Mouse (Mus musculus) common myeloid progenitor, adult 5-6 weeks (primary cell): ENCODE data around the gene Kcnk7. TPM values are rescaled to one million over a fixed set of nuclear protein-coding genes. Genes with fewer than 3 reads are reported as not detected.

ENCODE experiments used
- ATAC-seq: replicated peaks from 2 replicates; pipeline ENCODE4 v1.8.0; 2016; ENCODE audit warnings: low read depth, mild to moderate bottlenecking, moderate TSS enrichment, inconsistent platforms; ENCODE audit not compliant: poor library complexity, severe bottlenecking
- total RNA-seq: library from RNA; stranded (forward); fragments of 200-1000, 187-1606 nt; gene quantifications from 2 replicates; pipeline ENCODE4 v1.2.3, GENCODE M21; 2017

Kcnk7 gene
- total RNA-seq, 1 experiment from 2014 or later = not detected

DNA sequence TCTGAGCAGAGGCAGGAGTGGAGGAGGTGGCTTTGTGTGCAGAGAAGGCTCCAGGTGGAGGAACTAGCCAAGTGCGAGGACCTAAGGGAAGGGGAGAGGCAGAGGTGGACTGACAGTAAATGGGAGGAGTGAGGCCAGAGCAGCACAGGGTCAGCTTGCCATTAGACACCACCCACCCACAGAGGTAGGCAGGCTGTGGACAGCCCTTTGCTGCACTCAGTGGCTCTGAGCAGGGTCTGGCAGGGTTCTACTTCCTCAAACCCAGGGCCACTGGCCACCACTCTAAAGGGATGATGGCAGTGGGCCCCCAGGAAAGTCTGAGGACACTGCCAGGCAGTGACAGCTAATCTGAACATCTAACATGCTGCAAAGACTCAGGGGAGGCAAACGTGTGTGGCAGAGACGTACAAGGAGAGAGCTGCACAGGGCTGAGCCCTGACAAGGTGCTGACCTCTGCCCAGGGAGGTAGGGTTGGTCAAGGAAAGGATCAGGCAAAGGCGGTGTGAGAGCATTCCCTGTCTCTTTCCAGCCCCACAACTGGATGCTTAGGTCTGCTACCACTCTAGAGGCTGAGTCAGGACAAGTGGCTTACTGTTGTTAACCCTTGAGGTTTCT, 19.9 kb downstream of the Kcnk7 start:
- ATAC-seq = no peak

DNA sequence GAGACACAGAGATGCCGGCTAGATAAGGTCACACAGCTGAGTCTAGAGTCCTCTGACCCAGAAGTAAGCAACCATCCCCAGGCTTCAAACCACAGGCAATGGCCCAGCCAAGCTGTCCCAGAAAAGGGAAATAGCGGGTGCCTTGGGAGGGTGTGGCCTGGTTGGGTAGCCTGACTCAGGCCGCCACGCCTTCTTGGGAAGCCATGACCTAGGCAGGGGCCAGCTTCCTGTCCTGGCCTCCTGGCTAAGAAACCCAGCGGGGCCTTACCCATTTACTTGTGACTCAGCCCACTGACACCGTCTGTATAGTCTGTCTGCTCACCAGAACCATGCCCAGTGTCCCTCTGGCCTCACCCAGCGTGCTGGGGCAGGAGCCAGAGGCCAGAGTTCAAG, 20.4 kb downstream of the Kcnk7 start:
- peak; percentile 60 for ATAC-seq

DNA sequence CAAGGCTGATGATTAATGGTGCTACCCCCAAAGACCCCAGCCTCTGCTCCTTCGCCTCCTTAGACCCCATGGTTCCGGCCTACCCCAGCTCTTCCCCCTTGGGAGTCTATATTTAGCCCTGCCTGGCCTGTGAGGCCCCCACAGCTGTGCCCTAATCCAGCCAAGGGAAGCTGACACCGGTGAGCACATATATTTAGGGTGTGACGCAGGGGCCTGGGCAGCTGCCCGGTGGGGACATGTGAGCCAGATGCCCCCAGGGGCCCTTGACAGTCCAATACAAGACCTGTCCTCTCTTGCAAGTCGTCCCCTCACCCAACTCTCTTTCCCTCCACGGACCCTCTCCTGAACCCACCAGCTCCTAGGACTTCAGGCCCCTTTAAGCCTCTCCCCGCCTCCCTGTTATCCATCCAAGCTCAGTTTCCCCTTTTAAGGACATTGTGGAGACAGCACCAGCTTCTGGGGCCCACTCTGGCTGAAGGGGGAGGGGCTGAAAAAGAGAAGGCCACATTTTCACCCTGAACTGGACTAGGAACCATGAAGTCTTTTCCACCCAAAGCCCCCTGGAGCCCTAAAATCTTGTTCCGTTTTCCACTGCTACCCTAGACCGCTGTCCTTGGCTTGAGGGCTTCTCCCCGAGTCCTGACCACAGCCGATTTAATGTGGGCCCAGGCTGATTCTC, 21.0 kb downstream of the Kcnk7 start:
- no peak for ATAC-seq

GRCm38 (mm10) chr19:5725767-5726515, 21.8 kb downstream of the Kcnk7 start, which contains the start of gene Ehbp1l1:
Gene Ehbp1l1 (minus strand): TSS chr19:5726317.
- ATAC-seq = 0 out of 2 replicates have a peak, but pooled peaks have one; percentile 2

GRCm38 (mm10) chr19:5726961-5727578, 22.9 kb downstream of the Kcnk7 start:
- peak; percentile 2; the same call in 1 of the 2 replicates for ATAC-seq

DNA sequence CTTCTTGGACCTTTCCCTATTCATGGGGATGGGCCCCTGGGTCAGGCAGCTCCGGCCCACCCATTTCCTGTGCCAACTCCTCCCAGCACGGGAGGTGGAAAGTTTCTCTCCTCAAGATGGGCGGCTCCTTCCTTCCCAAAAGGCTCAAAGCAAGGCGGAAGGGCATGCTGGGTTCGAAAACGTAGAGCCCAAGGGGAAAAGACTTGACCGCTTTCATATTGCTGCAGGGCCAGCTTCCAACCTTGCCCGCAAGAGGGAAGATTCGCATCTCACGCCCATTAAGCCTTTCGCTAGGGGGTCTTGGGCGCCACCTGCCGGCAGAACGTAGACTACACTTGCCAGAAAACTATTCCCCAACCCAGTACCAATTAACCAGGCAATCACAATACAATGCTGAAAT, 23.5 kb downstream of the Kcnk7 start:
- peak; percentile 13 for ATAC-seq

DNA sequence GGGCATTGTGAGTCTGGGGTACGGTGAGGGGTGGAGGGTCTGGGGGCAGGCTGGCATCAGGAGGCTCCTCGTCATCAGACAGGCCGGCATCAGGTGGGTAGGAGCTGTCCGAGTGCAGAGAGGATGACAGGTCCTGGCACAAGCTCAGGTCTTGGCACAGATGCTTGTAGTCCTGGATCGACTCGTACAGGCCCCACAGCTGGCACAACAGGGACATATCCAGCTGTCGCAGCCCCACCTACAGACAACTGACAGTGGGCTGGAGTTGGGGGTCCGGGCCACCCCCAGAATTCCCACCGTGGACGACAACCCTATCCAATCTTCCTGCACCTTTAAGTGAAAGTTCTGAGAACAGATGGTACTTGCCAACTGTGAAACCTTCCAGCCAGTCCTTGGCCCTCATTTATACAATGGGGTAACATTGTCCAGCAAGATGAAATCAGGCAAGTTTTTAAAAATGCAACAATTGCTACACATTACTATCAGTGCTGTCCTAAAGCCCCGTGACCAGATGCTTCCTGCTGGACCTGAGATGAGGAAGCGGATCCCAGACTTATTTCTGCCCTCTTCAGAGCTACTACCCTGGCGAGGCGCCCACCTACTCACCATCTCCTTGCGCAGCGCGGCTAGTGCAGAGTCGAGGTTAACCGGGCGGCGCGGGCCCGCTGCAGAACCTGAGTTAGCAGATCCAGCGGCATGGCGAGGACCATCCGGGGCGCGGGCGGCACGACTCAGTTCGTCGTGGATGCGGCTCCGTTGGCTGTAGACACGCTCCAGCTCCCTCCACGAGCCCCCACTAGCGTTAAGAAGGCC, 24.7 kb downstream of the Kcnk7 start:
- ATAC-seq = no peak

DNA sequence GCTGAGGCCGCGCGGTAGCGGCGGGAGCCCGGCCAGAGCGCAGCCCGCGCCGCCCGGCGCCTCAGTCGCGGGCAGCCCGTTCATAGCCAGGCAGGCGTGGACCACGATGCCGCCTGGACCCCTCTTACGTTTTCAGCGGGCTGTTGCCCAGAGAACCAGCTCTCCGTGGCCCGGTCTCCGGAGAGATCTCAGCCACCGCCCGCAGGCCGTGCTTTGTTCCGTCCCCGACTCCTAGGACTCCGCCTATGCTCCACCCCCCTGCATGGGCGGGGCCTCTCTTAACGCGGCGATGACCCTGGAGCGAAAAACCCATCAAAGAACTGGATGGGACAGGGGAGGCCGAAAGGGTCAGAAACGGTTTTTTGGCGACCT, 25.3 kb downstream of the Kcnk7 start, which contains the start of gene Fam89b:
Fam89b (minus strand) TSS at position 210 of the 372 bp plus-strand sequence.
- peak; percentile 34 for ATAC-seq

DNA sequence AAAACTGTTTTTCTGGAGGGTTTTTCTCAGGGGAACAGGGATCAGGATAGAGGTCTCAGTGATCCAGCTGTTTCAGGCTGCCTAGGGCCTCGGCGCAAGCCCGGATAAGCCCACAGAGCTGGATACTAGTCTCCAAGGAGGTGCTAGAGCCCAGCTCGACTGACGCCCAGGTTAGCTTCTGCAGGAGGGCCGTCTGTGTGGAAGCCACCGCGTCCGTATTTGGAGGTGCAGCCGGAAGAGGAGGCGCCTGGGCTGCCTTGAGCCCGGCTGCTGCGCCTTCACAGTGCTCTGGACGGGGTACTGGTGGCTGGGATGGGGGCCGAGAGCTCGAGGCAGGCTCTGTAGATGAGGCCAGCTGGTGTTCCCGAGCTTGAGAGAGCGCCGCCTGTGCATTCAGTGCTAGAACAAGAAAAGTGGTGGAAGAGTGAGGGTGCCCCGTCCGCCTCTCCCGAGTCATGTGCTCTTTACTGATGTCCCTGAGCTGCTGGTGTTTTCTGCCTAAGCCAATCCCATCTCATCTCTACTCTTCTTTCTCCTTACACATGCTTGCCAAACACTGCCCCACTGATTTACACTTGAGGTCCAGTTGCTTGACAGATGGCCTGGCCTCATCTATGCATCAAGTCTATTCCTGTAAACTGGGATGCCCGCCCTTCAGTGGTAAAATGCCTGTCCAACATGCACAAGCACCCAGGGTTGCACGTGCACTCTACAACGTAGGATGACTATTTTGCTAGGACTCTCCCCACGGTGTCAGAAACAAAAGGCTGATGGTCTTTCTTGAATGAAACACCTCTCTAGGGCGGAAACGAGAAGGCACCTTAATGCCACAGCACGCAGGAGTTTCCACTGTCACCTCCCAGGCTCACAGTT, 26.4 kb downstream of the Kcnk7 start:
- no peak for ATAC-seq

DNA sequence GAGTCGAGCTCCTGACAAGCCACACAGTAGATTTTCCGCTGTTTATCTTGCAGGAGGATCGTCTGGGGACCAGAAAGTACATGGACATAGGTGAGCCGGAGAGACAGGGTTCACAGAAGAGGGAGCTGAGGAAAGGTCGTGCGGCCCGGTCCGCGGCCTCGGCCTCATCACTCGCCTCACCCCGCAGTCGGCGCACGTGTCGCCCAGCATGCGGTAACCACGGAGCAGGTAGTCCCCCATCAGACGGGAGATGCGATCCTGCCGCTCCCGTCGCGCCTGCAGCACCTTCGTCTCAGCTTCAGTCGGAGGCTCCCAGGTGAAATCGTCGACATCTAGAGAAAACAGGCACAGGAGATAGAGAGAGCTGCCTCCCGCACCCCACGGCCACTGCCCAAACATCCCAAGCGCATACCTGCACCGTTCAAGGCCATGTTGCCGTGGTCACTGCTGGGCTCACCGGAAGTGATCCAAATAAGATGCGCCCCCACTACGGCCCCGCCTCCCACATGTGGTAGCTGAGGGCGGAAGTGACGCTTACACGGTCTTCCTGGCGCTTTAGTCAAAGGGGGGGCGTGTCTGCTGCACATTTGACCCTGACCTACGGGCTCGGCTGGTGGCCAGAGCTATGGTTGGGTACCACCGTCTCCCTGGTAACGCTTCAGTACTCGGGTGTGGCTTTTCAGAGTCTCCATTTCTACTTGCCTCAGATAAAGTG, 27.3 kb downstream of the Kcnk7 start:
- peak; percentile 71 for ATAC-seq

DNA sequence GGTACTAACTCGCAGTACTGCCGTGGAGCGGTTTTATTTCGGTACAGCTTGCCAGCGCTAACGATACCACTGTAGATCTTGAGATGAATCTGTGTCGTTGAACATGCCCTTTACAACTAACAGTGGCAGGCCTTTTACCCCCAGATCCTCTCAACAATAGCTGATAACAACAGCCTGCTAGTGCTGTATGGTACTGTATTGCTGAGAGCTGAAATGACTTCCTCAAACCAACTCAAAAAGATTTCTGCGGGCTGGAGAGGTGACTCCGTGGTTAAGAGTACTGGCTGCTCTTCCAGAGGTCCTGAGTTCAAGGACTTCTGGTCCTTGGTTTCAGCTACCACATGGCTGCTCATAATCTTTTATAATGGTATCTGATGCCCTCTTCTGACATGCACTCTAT, 30.2 kb downstream of the Kcnk7 start:
- ATAC-seq = no peak

DNA sequence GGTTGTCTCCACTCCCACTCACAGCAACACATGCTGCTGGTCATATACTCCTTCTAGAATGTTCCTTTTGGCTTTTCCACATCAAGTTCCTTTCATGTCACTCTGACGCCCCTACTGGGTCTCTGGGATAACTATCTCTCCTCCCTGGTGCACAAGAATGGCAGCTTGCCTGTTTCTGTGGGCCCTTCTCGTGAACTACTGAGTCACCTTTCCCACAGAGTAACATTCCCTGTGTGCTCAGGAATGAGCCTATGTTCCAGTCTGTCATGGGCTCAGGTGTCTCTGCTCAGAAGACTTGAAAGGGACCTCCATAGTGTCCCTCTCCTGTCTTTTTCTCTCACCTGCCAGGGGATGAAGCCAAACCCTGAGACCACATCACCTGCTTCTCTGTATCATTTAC, 35.3 kb downstream of the Kcnk7 start:
- no peak for ATAC-seq

GRCm38 (mm10) chr19:5740320-5741317, 36.5 kb downstream of the Kcnk7 start, which contains the start of gene Ltbp3:
Gene Ltbp3 (plus strand): TSS chr19:5740904.
- no peak for ATAC-seq

DNA sequence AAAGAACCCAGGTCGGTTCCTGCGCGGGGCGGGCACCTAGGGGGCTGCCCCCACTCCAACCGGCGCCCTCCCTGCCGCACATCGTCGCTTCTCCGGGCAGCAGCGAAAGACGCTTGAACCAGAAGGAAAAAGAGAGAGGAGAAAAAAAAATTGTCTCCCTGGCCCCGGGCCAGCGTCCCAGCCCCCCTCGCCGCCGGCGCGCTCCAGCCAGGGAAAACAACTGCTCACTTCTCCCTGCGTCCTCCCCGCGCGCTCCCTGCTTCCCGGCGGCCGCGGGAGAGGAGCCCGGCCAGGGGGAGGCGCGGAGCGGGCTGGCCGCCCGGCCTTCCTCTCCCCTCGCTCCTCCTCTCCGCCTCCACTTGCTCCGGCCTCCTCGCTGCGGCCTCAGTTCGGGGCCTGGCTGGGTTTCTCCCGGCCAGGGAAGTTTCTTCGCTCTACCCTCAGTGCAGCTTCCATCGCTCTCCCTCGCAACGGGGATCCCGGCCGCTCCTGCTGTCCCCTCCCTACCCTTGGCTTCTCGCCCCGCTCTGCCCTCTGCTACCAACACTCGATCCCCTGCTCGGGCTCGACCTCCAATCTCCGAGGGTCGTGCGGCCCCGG, 37.6 kb downstream of the Kcnk7 start:
- no peak for ATAC-seq

DNA sequence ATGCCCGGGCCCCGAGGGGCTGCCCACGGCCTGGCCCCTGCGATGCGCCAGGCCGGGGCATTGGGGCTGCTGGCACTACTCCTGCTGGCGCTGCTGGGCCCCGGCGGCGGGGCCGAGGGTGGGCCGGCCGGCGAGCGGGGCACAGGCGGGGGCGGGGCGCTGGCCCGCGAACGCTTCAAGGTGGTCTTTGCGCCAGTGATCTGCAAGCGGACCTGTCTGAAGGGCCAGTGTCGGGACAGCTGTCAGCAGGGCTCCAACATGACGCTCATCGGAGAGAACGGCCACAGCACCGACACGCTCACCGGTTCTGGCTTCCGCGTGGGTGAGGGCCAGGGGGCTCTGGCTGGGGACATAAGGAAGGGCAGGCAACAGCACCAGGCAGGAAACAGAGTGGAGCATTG, 38.1 kb downstream of the Kcnk7 start:
- no peak for ATAC-seq

- ATAC-seq = peak; percentile 89
Observed at GRCm38 (mm10) chr19:5743576-5743975, 39.4 kb downstream of the Kcnk7 start.
